Mouse (Mus musculus) heart, postnatal 0 days (tissue): Measurements from ENCODE around the gene Avpr2. TPM values are rescaled to one million over a fixed set of nuclear protein-coding genes. Genes with fewer than 3 reads are reported as not detected.

Source experiments
- ATAC-seq: fragments of 200-750 bp; cut with Nextera tagmentation; 2 replicates; pipeline ENCODE4 v1.8.0; 2017; ENCODE audit warnings: low read depth, moderate number of reproducible peaks, moderate library complexity; ENCODE audit not compliant: insufficient read depth
- DNase-seq: peaks from one replicate; pipeline ENCODE4 v3.0.0-alpha.2; 2016; ENCODE audit warnings: low spot score
- H3K27ac ChIP-seq: fragments of 300-500 bp; sonication (generic); 2 replicates; pipeline ENCODE4 v1.5.1; 2014; ENCODE audit warnings: low read depth, mild to moderate bottlenecking
- H3K27me3 ChIP-seq: fragments of 300-500 bp; sonication (generic); 2 replicates; pipeline ENCODE4 v1.6.1; 2014; ENCODE audit warnings: low read length, mixed read lengths; ENCODE audit not compliant: control insufficient read depth, insufficient read depth
- H3K36me3 ChIP-seq: fragments of 300-500 bp; sonication (generic); replicated peaks from 2 replicates; pipeline ENCODE4 v1.6.1; 2014; ENCODE audit warnings: low read length, mixed read lengths; ENCODE audit not compliant: control insufficient read depth, insufficient read depth
- H3K4me1 ChIP-seq: fragments of 300-500 bp; sonication (generic); 2 replicates; pipeline ENCODE4 v1.6.1; 2014; ENCODE audit warnings: antibody characterized with exemption; ENCODE audit not compliant: control insufficient read depth, insufficient read depth
- H3K4me2 ChIP-seq: fragments of 300-500 bp; sonication (generic); 2 replicates; pipeline ENCODE4 v1.6.1; 2014; ENCODE audit warnings: low read depth, mild to moderate bottlenecking, low read length, moderate library complexity
- H3K4me3 ChIP-seq: fragments of 300-500 bp; sonication (generic); 2 replicates; pipeline ENCODE4 v1.5.1; 2014; ENCODE audit warnings: low read depth, low read length
- H3K9ac ChIP-seq: fragments of 300-500 bp; sonication (generic); replicated peaks from 2 replicates; pipeline ENCODE4 v1.6.1; 2014; ENCODE audit warnings: low read depth, low read length, mixed read lengths
- H3K9me3 ChIP-seq: fragments of 300-500 bp; sonication (generic); replicated peaks from 2 replicates; pipeline ENCODE4 v1.6.1; 2016; ENCODE audit warnings: low read length; ENCODE audit not compliant: control insufficient read depth
- CTCF ChIP-seq: IDR thresholded peaks from 2 replicates; pipeline ENCODE4 v1.5.1; 2016; ENCODE audit warnings: antibody characterized with exemption, control low read depth, low read depth
- EP300 ChIP-seq: IDR thresholded peaks from 2 replicates; pipeline ENCODE4 v1.6.1; 2016; ENCODE audit warnings: antibody characterized with exemption, low read depth
- WGBS: fragments of 180-500 bp; shearing (Covaris S2); extraction: QIAGEN DNeasy Blood & Tissue Kit; methylation state at CpG from one replicate; pipeline ENCODE4 v1.1.7; 2014; 5-methylcytosine and 5-hydroxymethylcytosine counted together
- polyA plus RNA-seq: library from polyadenylated mRNA; unstranded; fragments of >200 nt; fragmentation: Nextera tagmentation; extraction: Ambion mirVana; gene quantifications from 2 replicates; pipeline ENCODE4 v1.2.1, GENCODE M21; 2015
- total RNA-seq: library from RNA; depleted of rRNA; stranded (reverse); fragments of >200 nt; gene quantifications from 2 replicates; pipeline ENCODE4 v1.2.3, GENCODE M21; 2014; ENCODE audit warnings: low replicate concordance

Avpr2 gene
- total and polyA plus RNA-seq, 2 experiments from 2014 or later: not detected

DNA sequence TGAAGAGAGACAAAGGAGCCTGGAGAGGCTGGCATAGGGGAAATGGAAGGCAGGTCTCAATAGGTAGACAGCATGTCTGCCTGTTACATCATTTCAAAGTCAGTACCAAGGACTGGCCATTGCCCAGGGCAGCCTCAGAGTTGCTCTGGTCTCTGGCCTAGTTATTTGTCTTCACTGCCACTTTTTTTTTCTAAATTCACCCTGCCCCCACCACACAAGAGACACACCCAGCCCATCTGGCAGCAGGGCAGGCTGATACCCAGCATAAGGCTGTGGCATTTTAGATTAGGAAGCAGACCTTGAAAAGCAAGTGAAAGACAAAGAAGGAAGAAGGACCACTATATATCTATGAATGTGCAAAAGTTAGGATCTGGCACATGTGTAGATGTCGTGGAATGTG, 24.1 kb upstream of the Avpr2 start:
- H3K27me3 ChIP-seq: no peaks in the 10 kb centered on the region; the same call in 1 of the 2 replicates
- H3K9ac ChIP-seq: no peak overlapping the region
- no peak overlapping the region for H3K27ac ChIP-seq
- no peak overlapping the region for H3K4me2 ChIP-seq
- no peaks in the 10 kb centered on the region for H3K36me3 ChIP-seq
- TF ChIP-seq CTCF (no peak), EP300 (no peak)
- no peaks in the 10 kb centered on the region for H3K9me3 ChIP-seq
- H3K4me1 ChIP-seq: no peaks in the 10 kb centered on the region
- 64% methylated on average over 1 of the region's 1 CpGs for WGBS
- no peak for DNase-seq
- H3K4me3 ChIP-seq: no peak overlapping the region
- no peak for ATAC-seq

DNA sequence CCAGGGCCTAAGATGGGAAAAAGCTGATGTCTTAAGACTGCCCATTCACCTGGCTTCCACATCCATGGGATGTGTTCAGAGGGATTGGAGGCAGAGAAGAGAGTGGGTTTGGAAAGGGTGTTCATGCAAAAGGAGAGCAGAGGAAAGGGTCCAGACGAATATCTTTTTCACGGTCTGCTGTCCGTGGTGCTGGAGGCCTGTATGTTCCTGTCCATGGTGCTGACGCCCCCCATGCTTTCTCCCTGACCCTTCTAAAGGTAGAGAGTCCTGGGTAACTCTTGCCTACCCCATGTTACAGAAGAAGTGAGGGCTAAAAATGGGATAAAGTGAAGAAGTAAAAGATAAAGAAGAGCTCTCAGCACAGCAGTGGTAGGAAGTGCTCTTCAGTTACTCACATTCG, 22.6 kb upstream of the Avpr2 start:
- DNase-seq: peak; percentile 7
- 10% methylated on average over 5 of the region's 5 CpGs for WGBS

DNA sequence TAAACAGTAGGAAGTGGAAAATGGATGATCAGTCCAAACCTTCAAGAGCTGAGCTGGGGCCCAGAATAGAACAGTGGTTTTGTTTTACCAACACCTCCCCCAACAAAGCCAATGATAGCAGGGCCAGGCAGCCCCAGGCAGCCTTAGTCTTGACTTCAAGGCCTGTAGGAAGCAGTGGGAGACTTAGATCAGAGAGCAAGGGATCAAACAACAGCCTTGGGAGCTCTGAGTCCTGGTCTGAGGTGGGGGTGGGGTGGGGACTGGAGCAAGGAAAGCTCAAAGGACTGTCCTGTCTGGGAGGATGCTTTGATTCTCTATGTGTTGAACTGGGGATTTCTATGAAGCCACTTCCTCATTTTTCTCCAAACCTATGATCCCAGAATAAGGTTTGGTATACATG, 20.4 kb upstream of the Avpr2 start:
- Histone ChIP-seq H3K9me3 (no peaks in the 10 kb centered on the region), H3K36me3 (no peaks in the 10 kb centered on the region), H3K27ac (no peak overlapping the region), H3K9ac (no peak overlapping the region), H3K27me3 (no peaks in the 10 kb centered on the region; the same call in 1 of the 2 replicates), H3K4me1 (no peaks in the 10 kb centered on the region), H3K4me3 (no peak overlapping the region), H3K4me2 (no peak overlapping the region)
- DNase-seq (no peak), ATAC-seq (no peak)
- no peak for TF ChIP-seq EP300
- no peak for TF ChIP-seq CTCF

More for the DNA sequence above, 22.6 kb upstream of the Avpr2 start:
- Histone ChIP-seq H3K4me3 (no peak overlapping the region), H3K4me1 (no peaks in the 10 kb centered on the region), H3K27ac (no peak overlapping the region), H3K9ac (no peak overlapping the region), H3K27me3 (no peaks in the 10 kb centered on the region; the same call in 1 of the 2 replicates), H3K9me3 (no peaks in the 10 kb centered on the region), H3K36me3 (no peaks in the 10 kb centered on the region), H3K4me2 (no peak overlapping the region)
- TF ChIP-seq CTCF (no peak), EP300 (no peak)
- ATAC-seq: no peak

DNA sequence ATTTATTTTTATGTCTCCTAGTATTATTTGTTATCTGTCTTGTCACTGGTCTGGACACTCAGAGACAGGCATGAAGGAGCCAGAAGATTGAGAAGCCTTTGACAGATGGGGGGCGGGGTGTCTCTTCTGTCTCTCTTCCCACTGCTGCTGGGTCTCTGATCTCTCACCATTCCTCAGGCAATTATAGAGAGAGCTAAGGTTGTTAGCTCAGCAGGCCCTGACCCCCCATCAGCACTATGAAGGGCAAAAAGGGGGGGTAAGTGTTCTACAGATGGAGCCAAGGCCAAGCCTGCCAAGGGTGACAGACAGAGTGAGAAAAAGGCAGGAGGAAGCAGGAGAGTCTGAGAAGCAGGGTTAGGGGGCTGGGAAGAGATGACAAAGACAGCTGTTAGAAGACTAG, 19.9 kb upstream of the Avpr2 start:
- Histone ChIP-seq H3K27me3 (no peaks in the 10 kb centered on the region), H3K4me1 (no peaks in the 10 kb centered on the region), H3K36me3 (no peaks in the 10 kb centered on the region), H3K9me3 (no peaks in the 10 kb centered on the region), H3K9ac (no peak overlapping the region), H3K4me3 (no peak overlapping the region), H3K27ac (no peak overlapping the region), H3K4me2 (no peak overlapping the region)
- 38% methylated on average over 1 of the region's 1 CpGs for WGBS
- no peak for DNase-seq
- TF ChIP-seq EP300: no peak
- no peak for TF ChIP-seq CTCF
- ATAC-seq: no peak

DNA sequence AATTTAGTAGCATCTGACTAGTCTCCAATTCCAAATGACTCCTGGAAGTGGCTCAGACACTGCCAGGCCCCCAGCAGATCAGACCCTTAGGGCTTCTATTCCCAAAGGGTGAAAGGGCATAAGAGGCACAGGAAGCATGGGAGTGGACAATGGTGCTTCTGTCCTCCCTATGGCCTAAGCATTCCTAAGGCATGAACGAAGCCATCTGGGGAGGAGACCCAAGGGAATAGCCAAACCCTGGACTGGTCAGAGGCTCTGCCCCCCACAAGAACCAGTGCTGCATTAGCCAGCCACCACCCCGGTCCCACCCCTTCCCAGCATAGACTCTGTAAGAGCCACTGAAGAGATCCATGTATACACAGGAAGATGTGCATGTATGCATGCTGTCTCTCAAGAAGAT, 16.0 kb upstream of the Avpr2 start:
- DNase-seq (no peak), ATAC-seq (no peak)
- TF ChIP-seq EP300 (no peak), CTCF (no peak)
- H3K36me3 ChIP-seq: no peaks in the 10 kb centered on the region
- WGBS: 43% methylated on average over 2 of the region's 2 CpGs
- no peak overlapping the region for H3K4me2 ChIP-seq
- no peak overlapping the region for H3K9ac ChIP-seq
- H3K27me3 ChIP-seq: peaks cover 16% of the 10 kb centered on the region; the same call in 1 of the 2 replicates
- H3K4me3 ChIP-seq: no peak overlapping the region
- no peak overlapping the region for H3K27ac ChIP-seq
- H3K4me1 ChIP-seq: no peaks in the 10 kb centered on the region
- H3K9me3 ChIP-seq: no peaks in the 10 kb centered on the region

DNA sequence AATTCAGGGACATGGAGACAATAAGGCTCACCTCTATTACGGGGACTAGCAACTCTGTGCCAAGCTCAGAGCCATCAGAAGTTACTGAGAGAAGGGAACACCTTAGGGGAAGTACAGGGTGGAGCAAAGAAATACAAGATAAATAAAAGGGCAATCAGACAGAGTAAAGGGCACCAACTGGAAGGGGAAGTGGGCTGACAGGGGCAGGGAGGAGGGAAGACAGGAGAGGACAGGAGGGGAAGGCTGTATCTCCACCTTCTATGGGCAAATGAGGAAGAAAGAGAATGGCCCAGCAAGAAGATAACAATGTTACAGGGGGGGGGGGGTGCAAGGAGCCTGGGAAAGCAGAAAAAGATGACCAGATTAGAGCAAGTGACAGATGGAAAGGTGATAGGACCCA, 14.9 kb upstream of the Avpr2 start:
- no peak for TF ChIP-seq CTCF
- no peak for TF ChIP-seq EP300
- Histone ChIP-seq H3K9me3 (no peaks in the 10 kb centered on the region), H3K27ac (no peak overlapping the region), H3K4me1 (no peaks in the 10 kb centered on the region), H3K27me3 (peaks cover 20% of the 10 kb centered on the region), H3K4me2 (no peak overlapping the region), H3K36me3 (no peaks in the 10 kb centered on the region), H3K9ac (no peak overlapping the region), H3K4me3 (no peak overlapping the region)
- ATAC-seq: no peak
- WGBS: 60% methylated on average over 1 of the region's 1 CpGs
- no peak for DNase-seq
